Mouse (Mus musculus): ENCODE data around the gene Efcab12. TPM values are rescaled to one million over a fixed set of nuclear protein-coding genes. Genes with fewer than 3 reads are reported as not detected.

Efcab12 gene
- total and polyA plus RNA-seq, 3 experiments = 0.11 TPM; not detected in 2

- TF ChIP-seq RAD21 (IDR thresholded peaks at IDR 0.05; ENCODE audit: low read depth, low read length) (no peak), POLR2AphosphoS5 (IDR thresholded peaks at IDR 0.05; ENCODE audit: borderline replicate concordance, low read depth, low read length) (no peak), ZNF384 (IDR thresholded peaks at IDR 0.05; ENCODE audit: low read depth, low read length) (no peak), CHD2 (IDR thresholded peaks at IDR 0.05; ENCODE audit: low read length) (no peak), NRF1 (IDR thresholded peaks at IDR 0.05; ENCODE audit: insufficient read depth, low read depth, low read length, poor library complexity, severe bottlenecking) (no peak), ETS1 (IDR thresholded peaks at IDR 0.05; ENCODE audit: low read depth, low read length) (peak; percentile 64; the same call in 1 of the 2 replicates), ZMIZ1 (IDR thresholded peaks at IDR 0.05; ENCODE audit: low read depth, low read length) (no peak), GATA1 (IDR thresholded peaks at IDR 0.05; ENCODE audit: low read depth, low read length) (peak; percentile 84), NELFE (IDR thresholded peaks at IDR 0.05; ENCODE audit: low read depth, low read length) (no peak), SIN3A (IDR thresholded peaks at IDR 0.05; ENCODE audit: low read length) (peak; percentile 59), E2F4 (IDR thresholded peaks at IDR 0.05; ENCODE audit: borderline replicate concordance, low read depth, low read length) (no peak), TCF12 (IDR thresholded peaks at IDR 0.05; ENCODE audit: low read depth, low read length) (no peak), CHD1 (IDR thresholded peaks at IDR 0.05; ENCODE audit: low read depth, low read length) (no peak), MYC (IDR thresholded peaks at IDR 0.05; ENCODE audit: low read depth, low read length) (peak; percentile 45; the same call in 1 of the 2 replicates), MAX (IDR thresholded peaks at IDR 0.05; ENCODE audit: low read length) (no peak; the same call in 1 of the 2 replicates), HCFC1 (IDR thresholded peaks at IDR 0.05; ENCODE audit: low read depth, low read length) (no peak), KAT2A (conservative IDR thresholded peaks at IDR 0.05; ENCODE audit: low read depth, low read length) (no peak), USF2 (IDR thresholded peaks at IDR 0.05; ENCODE audit: borderline replicate concordance in 1 of 2, insufficient read depth in 1 of 2, low read depth in 1 of 2, low read length in 2 of 2) (no peak), MYB (IDR thresholded peaks at IDR 0.05; ENCODE audit: low read depth, low read length) (no peak)
These were observed 61.8 kb downstream of the Efcab12 start (continued) for GRCm38 (mm10) chr6:115776363-115776762.

- H3K27ac ChIP-seq (ENCODE audit: control insufficient read depth, low read depth, low read length) = no peak overlapping the region
- H3K27me3 ChIP-seq (ENCODE audit: control insufficient read depth in 1 of 2, insufficient read depth in 2 of 2, low read length in 2 of 2) = no peaks in the 10 kb centered on the region
- no peak overlapping the region for H3K4me3 ChIP-seq (ENCODE audit: control insufficient read depth in 1 of 2, insufficient read depth in 1 of 2, low read depth in 2 of 2, low read length in 2 of 2)
- peaks cover 6 to 21% of the 10 kb centered on the region in 2 experiments for H3K4me1 ChIP-seq (ENCODE audit: control insufficient read depth in 1 of 2, insufficient read depth in 2 of 2, low read length in 2 of 2)
- TF ChIP-seq TBP (IDR thresholded peaks at IDR 0.05; ENCODE audit: low read depth, low read length) = no peak
- TF ChIP-seq GATA1 (IDR thresholded peaks at IDR 0.05; ENCODE audit: low read depth, low read length) = no peak
- no peak for TF ChIP-seq JUND (IDR thresholded peaks at IDR 0.05; ENCODE audit: low read depth, low read length)
- no peak for TF ChIP-seq ELF1 (IDR thresholded peaks at IDR 0.05; ENCODE audit: low read depth, low read length)
- TF ChIP-seq RCOR1 (IDR thresholded peaks at IDR 0.05; ENCODE audit: low read depth, low read length) = no peak
- TF ChIP-seq USF1 (IDR thresholded peaks at IDR 0.05; ENCODE audit: low read depth, low read length) = 0 out of 2 replicates have a peak, but pooled peaks have one; percentile 7
- peaks cover 0 to 19% of the 10 kb centered on the region in 2 experiments; a peak in 2 of 4 replicates for H3K36me3 ChIP-seq (ENCODE audit: control insufficient read depth in 1 of 2, insufficient read depth in 2 of 2, low read length in 2 of 2)
- no peaks in the 10 kb centered on the region for H3K9me3 ChIP-seq (replicated peaks; ENCODE audit: insufficient read depth, low read length)
- H3K79me2 ChIP-seq (ENCODE audit: control insufficient read depth, insufficient read depth, low read length, poor library complexity) = 0 out of 2 replicates have a peak, but pooled peaks cover 2% of the 10 kb centered on the region
- H3K9ac ChIP-seq (ENCODE audit: control insufficient read depth, low read depth, low read length, poor library complexity, severe bottlenecking) = no peak overlapping the region
- no peak for DNase-seq (ENCODE audit: low read depth, low spot score)
These were observed 62.4 kb downstream of the Efcab12 start for GRCm38 (mm10) chr6:115775838-115776237.

Measured in MEL (cell line).